Mouse (Mus musculus) neural tube, embryonic 12.5 days (tissue): Measurements from ENCODE around the gene Pex26. TPM values are rescaled to one million over a fixed set of nuclear protein-coding genes. Genes with fewer than 3 reads are reported as not detected.

Experiments
- ATAC-seq: fragments of 200-750 bp; cut with Nextera tagmentation; 2 replicates; pipeline ENCODE4 v1.8.0; 2017; ENCODE audit warnings: low read depth, mild to moderate bottlenecking, moderate TSS enrichment, moderate library complexity; ENCODE audit not compliant: low FRiP score
- H3K27ac ChIP-seq: fragments of 300-500 bp; sonication (generic); 2 replicates; pipeline ENCODE4 v1.5.1; 2016
- H3K27me3 ChIP-seq: fragments of 300-500 bp; sonication (generic); replicated peaks from 2 replicates; pipeline ENCODE4 v1.6.1; 2016; ENCODE audit warnings: mild to moderate bottlenecking
- H3K36me3 ChIP-seq: fragments of 300-500 bp; sonication (generic); 2 replicates; pipeline ENCODE4 v1.6.1; 2016; ENCODE audit warnings: mild to moderate bottlenecking
- H3K4me1 ChIP-seq: fragments of 300-500 bp; sonication (generic); 2 replicates; pipeline ENCODE4 v1.6.1; 2016
- H3K4me2 ChIP-seq: fragments of 300-500 bp; sonication (generic); replicated peaks from 2 replicates; pipeline ENCODE4 v1.6.1; 2016; ENCODE audit warnings: mild to moderate bottlenecking
- H3K4me3 ChIP-seq: fragments of 300-500 bp; sonication (generic); 2 replicates; pipeline ENCODE4 v1.5.1; 2016
- H3K9ac ChIP-seq: fragments of 300-500 bp; sonication (generic); 2 replicates; pipeline ENCODE4 v1.6.1; 2016; ENCODE audit warnings: mild to moderate bottlenecking
- H3K9me3 ChIP-seq: fragments of 300-500 bp; sonication (generic); 2 replicates; pipeline ENCODE4 v1.6.1; 2016; ENCODE audit warnings: mild to moderate bottlenecking
- WGBS: fragments of 180-500 bp; shearing (Covaris S2); methylation state at CpG from one replicate; pipeline ENCODE4 v1.1.7; 2016; 5-methylcytosine and 5-hydroxymethylcytosine counted together
- polyA plus RNA-seq: library from polyadenylated mRNA; unstranded; fragments of >200 nt; fragmentation: Nextera tagmentation; extraction: Ambion mirVana; gene quantifications from 2 replicates; pipeline ENCODE4 v1.2.1, GENCODE M21; 2016

Pex26 gene
- polyA plus RNA-seq, 1 experiment from 2014 or later, result 12.5 TPM

DNA sequence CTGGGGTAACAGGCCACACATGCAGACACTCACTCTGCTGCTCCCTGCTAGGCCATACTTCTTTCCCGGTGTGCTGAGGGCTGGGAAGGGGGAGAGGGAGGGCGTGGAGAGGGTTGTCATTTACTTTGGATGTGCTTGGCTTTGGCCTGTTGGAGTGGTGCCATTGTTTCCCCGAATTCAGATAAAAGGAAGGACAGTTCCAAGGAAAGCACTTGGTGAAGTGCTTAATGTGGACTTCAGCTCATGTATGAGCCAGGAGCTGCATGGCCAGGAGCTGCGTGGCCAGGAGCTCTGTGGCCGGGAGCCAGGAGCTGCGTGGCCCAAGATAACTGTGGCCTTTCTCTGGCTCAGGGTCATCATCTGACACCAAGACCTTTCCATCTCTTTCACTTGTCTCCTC, 12.4 kb upstream of the Pex26 start:
- no peak for ATAC-seq
- Histone ChIP-seq H3K4me2 (no peak overlapping the region), H3K9me3 (no peaks in the 10 kb centered on the region), H3K27me3 (no peaks in the 10 kb centered on the region), H3K4me3 (no peak overlapping the region), H3K27ac (no peak overlapping the region), H3K9ac (no peak overlapping the region), H3K4me1 (peaks cover 10% of the 10 kb centered on the region; the same call in 1 of the 2 replicates), H3K36me3 (no peaks in the 10 kb centered on the region)
- WGBS, result 86% methylated on average over 6 of the region's 6 CpGs

GRCm38 (mm10) chr6:121173471-121173870, 10.0 kb upstream of the Pex26 start:
- Histone ChIP-seq H3K27ac (no peak overlapping the region), H3K9me3 (no peaks in the 10 kb centered on the region), H3K4me2 (no peak overlapping the region), H3K4me3 (no peak overlapping the region), H3K9ac (no peak overlapping the region), H3K27me3 (no peaks in the 10 kb centered on the region), H3K4me1 (0 out of 2 replicates have a peak, but pooled peaks cover 9% of the 10 kb centered on the region), H3K36me3 (no peaks in the 10 kb centered on the region)
- no peak for ATAC-seq
- WGBS, result 67% methylated on average over 5 of the region's 5 CpGs

GRCm38 (mm10) chr6:121174761-121175160, 8.7 kb upstream of the Pex26 start:
- no peaks in the 10 kb centered on the region for H3K36me3 ChIP-seq
- H3K9ac ChIP-seq, result no peak overlapping the region
- H3K4me2 ChIP-seq, result no peak overlapping the region
- no peak for ATAC-seq
- no peak overlapping the region for H3K4me3 ChIP-seq
- H3K9me3 ChIP-seq, result no peaks in the 10 kb centered on the region
- H3K27me3 ChIP-seq, result no peaks in the 10 kb centered on the region
- no peak overlapping the region for H3K27ac ChIP-seq
- H3K4me1 ChIP-seq, result 0 out of 2 replicates have a peak, but pooled peaks cover 9% of the 10 kb centered on the region
- WGBS, result 94% methylated on average over 6 of the region's 6 CpGs

- Histone ChIP-seq H3K4me2 (no peak overlapping the region), H3K27me3 (no peaks in the 10 kb centered on the region), H3K36me3 (no peaks in the 10 kb centered on the region), H3K4me1 (0 out of 2 replicates have a peak, but pooled peaks cover 9% of the 10 kb centered on the region), H3K9ac (no peak overlapping the region; the same call in 1 of the 2 replicates), H3K9me3 (no peaks in the 10 kb centered on the region), H3K4me3 (no peak overlapping the region), H3K27ac (no peak overlapping the region)
- no peak for ATAC-seq
- 56% methylated on average over 14 of the region's 14 CpGs for WGBS
Measured at GRCm38 (mm10) chr6:121176011-121176730, 7.3 kb upstream of the Pex26 start.

DNA sequence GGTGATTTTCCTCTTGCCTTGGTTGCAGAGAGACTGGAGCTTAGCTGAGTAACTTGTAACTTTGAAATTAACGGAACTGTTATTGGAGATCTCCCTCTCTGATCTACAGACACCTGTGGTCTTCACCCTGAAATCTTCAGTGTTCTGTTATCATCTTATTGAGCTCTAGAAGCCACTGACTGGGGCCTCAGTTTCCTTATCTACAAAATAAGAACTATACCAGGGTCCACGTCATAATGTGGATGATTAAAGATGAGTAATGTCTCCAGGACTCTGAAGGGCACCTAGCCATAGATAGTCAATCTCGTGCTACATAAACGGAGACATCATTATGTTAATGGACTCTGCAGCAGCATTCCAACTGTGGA, 6.8 kb upstream of the Pex26 start:
- H3K4me1 ChIP-seq, result 0 out of 2 replicates have a peak, but pooled peaks cover 9% of the 10 kb centered on the region
- no peak overlapping the region for H3K9ac ChIP-seq
- H3K27ac ChIP-seq, result no peak overlapping the region
- no peak for ATAC-seq
- no peaks in the 10 kb centered on the region for H3K9me3 ChIP-seq
- no peak overlapping the region for H3K4me3 ChIP-seq
- no peak overlapping the region for H3K4me2 ChIP-seq
- no peaks in the 10 kb centered on the region for H3K27me3 ChIP-seq
- no peaks in the 10 kb centered on the region for H3K36me3 ChIP-seq
- 75% methylated on average over 4 of the region's 4 CpGs for WGBS

DNA sequence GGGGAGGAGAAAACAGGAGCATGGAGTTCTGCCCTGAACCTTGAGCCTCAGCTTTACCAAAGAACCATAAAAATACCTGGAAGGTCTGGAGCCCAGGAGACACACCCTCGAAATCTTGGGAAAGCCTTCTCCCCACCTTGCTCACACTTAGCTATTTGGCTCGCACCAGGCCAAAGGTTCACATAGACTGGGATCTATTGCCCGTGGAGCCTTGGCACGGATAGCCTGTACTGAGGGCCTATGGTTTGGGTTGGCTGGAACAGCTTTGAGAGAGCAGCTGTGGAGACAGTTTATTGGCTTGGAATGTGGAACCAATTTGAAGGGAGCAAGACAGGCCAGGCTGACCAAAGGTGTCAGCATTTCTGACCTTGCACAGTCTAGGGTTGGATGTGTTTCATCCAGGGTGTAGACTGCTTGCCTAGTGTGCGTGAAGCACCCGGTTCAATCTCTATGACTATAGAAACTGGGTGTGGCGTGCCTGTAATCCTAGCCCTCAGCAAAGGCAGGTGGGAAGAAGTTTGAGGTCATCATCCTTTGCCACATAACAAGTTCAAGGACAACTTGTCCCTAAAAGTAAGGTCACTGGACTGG, 6.3 kb upstream of the Pex26 start:
- Histone ChIP-seq H3K27ac (no peak overlapping the region), H3K27me3 (no peaks in the 10 kb centered on the region), H3K4me2 (no peak overlapping the region), H3K4me3 (no peak overlapping the region), H3K9me3 (no peaks in the 10 kb centered on the region), H3K4me1 (0 out of 2 replicates have a peak, but pooled peaks cover 9% of the 10 kb centered on the region), H3K36me3 (no peaks in the 10 kb centered on the region), H3K9ac (no peak overlapping the region)
- ATAC-seq, result no peak
- WGBS, result 83% methylated on average over 7 of the region's 7 CpGs

- H3K4me3 ChIP-seq, result no peak overlapping the region
- no peak for ATAC-seq
- no peaks in the 10 kb centered on the region for H3K27me3 ChIP-seq
- no peak overlapping the region for H3K9ac ChIP-seq
- no peak overlapping the region for H3K27ac ChIP-seq
- 62% methylated on average over 7 of the region's 7 CpGs for WGBS
- H3K4me2 ChIP-seq, result no peak overlapping the region
- no peaks in the 10 kb centered on the region for H3K9me3 ChIP-seq
- 0 out of 2 replicates have a peak, but pooled peaks cover 9% of the 10 kb centered on the region for H3K4me1 ChIP-seq
- H3K36me3 ChIP-seq, result no peaks in the 10 kb centered on the region
Measured at GRCm38 (mm10) chr6:121178700-121179358, 4.6 kb upstream of the Pex26 start.

GRCm38 (mm10) chr6:121179846-121180245, 3.6 kb upstream of the Pex26 start:
- no peak overlapping the region for H3K27ac ChIP-seq
- peaks cover 16% of the 10 kb centered on the region for H3K4me1 ChIP-seq
- no peaks in the 10 kb centered on the region for H3K36me3 ChIP-seq
- H3K4me2 ChIP-seq, result no peak overlapping the region
- no peaks in the 10 kb centered on the region for H3K9me3 ChIP-seq
- no peak overlapping the region for H3K4me3 ChIP-seq
- no peaks in the 10 kb centered on the region for H3K27me3 ChIP-seq
- 73% methylated on average over 7 of the region's 7 CpGs for WGBS
- H3K9ac ChIP-seq, result no peak overlapping the region
- ATAC-seq, result no peak

DNA sequence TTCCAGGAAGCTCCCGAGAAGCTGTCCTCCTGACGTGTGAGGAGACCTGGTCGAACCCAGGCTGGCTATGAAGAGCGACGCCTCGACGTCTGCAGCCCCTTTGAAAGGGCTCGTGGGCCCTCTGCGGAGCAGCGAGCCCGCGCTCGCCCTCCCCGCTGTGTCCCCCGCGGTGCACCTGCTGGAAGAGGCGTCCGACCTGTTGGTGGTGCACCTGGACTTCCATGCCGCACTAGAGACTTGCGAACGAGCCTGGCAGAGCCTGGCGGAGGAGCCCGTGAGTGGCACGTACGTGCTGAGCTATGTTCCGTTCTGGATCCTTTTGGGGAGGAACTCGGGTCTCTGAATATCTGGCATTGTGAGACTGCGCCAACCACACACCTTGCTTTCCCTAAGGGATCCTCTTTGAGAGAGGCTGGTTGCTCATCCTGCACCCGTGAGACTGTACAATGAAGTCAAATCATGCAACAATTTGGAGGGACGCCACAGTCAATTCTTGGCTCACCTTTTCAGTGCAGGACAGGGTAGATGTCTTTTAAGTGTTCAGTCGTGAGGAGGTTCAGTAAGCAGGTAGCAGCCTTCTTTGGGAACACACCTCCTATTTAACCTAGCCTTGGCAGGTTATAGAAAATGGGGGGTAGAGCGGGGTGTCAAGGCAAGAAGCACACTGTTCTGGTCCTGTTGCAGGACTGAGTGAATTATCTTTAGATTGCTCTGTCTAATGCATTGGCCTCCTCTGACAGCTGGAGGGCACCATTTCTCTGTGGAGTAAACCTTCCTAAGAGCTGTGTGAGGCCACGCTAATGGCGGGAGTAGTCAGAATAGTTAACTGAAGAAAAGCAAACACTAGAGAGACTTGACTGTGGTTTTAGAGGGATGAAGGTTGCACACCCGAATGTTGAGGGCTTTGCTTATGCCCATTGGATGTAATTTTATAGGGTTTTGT, 1.0 kb downstream of the Pex26 start:
- WGBS, result 4% methylated on average over 35 of the region's 35 CpGs
- Histone ChIP-seq H3K9me3 (no peaks in the 10 kb centered on the region), H3K27ac (no peak overlapping the region)

GRCm38 (mm10) chr6:121185232-121185631, 1.8 kb downstream of the Pex26 start:
- Histone ChIP-seq H3K36me3 (peaks cover 12% of the 10 kb centered on the region), H3K27me3 (no peaks in the 10 kb centered on the region), H3K9ac (0 out of 2 replicates have a peak overlapping the region, but pooled peaks have one; percentile 65), H3K4me1 (peaks cover 18% of the 10 kb centered on the region), H3K4me2 (peak overlapping the region; percentile 92), H3K4me3 (no peak overlapping the region), H3K27ac (no peak overlapping the region), H3K9me3 (no peaks in the 10 kb centered on the region)
- WGBS, result 89% methylated on average over 8 of the region's 8 CpGs
- no peak for ATAC-seq

More for the DNA sequence above, 1.0 kb downstream of the Pex26 start:
- peak overlapping the region; percentile 59 for H3K4me3 ChIP-seq
- no peaks in the 10 kb centered on the region for H3K27me3 ChIP-seq
- H3K36me3 ChIP-seq, result peaks cover 8% of the 10 kb centered on the region
- ATAC-seq, result peak; percentile 69
- H3K9ac ChIP-seq, result peak overlapping the region; percentile 65
- H3K4me2 ChIP-seq, result peak overlapping the region; percentile 92
- H3K4me1 ChIP-seq, result peaks cover 18% of the 10 kb centered on the region

DNA sequence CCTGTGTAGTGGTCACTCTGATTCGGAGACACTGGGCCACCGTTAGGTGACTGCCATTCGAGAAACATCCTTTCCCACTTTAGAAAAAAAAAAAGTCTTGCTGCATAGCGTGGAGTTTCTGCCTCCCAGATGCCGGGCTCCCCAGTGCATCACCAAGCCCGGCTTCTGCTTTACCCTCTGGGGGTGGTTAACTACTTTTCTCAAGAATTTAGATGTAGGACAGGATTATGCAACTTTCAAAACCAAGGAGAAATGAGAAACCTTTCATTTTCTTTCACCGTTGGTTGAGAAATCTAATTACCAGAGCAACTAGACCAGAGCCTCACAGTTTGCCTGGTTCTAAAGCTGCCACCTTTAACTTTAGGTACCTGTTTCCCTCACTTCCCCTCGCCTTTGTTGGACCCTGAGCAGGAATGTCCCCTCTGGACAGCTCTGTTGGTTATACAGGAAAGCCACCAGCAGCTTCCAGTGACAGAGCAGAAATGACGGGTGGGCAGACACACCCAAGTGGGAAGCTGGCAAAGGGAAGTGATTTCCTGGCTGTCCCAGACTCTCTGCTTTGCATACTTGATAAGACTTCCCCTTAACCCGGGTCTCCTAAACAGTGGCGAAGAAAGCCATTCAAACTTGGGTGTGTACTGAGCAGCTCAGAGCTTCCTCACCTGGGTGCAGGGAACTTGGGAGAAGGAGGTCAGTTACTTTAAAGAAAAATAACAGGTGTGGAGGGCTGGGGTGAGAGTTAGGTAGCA, 8.0 kb downstream of the Pex26 start:
- H3K36me3 ChIP-seq, result peaks cover 34% of the 10 kb centered on the region
- H3K9ac ChIP-seq, result no peak overlapping the region
- H3K27ac ChIP-seq, result no peak overlapping the region
- no peak for ATAC-seq
- H3K9me3 ChIP-seq, result no peaks in the 10 kb centered on the region
- no peak overlapping the region for H3K4me3 ChIP-seq
- 88% methylated on average over 11 of the region's 11 CpGs for WGBS
- no peaks in the 10 kb centered on the region for H3K4me1 ChIP-seq
- no peaks in the 10 kb centered on the region for H3K27me3 ChIP-seq
- no peak overlapping the region for H3K4me2 ChIP-seq
